Mouse (Mus musculus): Measurements from ENCODE around the gene Brd7.
A peak's percentile ranks its signal among the peaks of the same experiment; 100 is the strongest.

Gene Brd7

DNA sequence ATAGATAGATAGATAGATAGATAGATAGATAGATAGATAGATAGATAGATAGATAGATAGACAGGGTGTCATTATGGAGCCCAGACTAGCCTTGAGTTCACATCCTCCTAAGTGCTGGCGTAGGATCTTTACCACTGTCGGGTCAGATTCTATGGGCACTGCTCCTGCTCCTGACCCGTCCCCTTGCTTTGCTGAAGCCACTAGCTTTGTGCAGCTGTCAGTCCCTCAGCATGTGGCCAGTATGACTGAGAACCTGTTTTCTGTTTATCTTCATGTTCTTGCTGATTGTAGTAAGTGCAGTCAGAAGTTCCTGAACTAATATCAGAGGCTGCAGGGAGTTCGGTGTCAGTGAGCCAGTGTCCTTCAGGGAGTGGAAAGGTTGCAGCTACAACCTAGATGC is 54.3 kb downstream of the Brd7 start:
- DNase-seq, result no peak

DNA sequence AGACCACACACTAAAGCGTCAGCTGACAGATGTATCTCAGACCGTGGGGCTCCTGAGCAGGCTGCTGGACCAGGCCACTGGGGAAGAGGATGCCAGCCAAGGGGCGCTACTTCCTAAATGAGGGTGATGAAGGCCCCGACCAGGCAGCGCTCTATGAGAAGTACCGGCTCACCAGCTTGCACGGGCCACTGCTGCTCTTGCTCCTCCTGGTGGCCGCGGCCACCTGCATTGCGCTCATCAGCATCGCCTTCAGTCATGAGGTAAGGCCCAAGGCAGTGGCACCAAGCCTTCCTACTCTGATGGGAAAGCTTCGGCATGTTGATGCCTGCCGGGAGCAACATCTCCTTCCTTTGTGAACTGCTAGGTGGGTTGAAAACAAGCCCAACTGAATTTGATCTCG is 55.5 kb downstream of the Brd7 start:
- DNase-seq, result no peak

DNA sequence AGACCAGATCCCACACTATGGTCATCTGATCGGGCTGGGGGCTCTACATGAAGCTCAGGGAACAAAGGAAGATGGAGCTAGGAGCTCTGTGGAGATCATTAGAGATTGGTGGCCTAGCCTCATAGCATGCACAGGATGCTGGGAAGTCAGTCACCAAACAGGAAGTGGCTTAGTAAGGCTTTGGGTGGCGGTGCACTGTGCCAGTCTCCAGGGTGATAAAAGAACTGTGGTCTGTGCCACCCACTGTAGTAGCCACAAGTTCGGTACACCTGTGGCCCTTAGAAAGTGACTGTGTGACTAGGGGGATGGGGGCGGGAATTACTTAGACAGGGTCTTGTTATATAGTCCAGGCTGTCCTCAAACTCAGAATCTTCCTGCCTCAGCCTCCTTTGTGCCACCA is 56.2 kb downstream of the Brd7 start:
- no peak for DNase-seq

DNA sequence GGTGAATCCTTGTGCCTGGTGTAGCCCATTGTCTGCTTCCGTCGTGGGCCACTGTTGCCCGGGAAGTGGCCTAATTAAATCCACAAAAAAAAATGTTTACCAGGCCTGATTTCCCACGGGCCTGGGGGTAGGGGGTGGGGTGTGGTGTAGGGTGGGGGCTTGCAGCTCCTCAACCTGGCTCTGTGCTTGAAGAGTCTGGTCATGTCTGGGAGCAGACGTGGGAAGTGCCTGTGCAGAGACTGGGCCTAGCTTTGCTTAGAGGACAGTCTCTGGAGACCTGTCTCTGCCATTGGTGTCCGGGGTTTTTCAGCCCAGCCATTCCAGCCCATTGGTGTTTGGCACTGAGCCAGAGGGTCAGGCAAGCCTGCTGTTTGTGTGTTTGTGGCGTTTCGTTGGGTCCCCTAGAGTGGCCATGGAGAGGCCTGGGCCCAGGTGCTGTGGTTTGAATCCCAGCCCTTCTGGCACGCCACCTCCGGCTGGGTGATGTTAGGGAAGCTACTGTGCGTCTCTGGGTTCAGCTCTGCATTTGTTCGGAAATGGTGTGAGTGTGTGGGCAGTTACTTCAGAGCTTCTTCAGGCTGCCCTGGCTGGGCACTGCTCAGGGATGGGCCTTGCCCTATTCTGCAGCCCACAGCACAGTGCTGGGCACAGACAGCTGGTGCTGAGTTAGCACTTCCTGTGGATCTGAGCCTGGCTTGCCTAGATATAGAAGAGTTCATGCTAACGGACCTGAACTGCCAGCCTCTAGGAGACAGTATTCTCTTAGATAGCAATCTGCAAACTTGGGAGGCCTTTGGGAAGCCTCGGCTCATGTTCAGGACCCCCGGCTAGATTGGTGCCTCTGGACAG is 60.2 kb downstream of the Brd7 start:
- DNase-seq, result peak; percentile 94

DNA sequence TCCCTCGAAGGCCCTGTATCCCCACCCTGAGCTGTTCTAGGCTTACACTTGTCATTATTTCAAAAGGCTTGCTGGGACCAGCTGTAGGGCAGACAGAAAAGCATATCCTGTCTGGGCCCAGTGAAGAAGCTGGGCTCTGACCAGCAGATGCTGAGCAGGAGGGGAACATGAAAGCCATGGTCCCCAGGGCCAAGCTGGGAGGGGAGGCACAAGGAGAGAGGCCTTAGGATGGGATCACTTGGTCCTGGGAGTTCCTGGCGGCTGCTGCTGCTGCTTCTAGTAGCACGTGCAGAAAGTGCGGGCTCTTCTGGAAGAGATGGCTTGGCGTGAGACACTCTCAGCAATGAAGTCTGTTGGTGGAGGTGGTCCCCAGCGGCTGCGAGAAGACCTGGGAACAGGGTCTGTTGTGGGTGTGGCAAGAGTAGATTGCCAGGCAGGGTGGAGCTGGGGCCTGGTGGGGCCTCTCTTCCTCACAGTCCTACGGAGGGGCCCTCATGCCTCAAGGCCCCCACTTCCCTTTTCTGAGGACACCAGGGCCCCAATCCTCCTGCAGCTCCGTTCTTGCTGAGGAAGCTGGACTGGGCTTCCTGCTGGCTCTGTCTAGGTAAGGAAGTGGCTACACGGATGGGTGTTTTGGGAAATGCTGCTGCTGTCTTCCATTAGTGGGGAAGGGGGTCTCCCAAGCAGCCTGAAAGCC is 61.9 kb downstream of the Brd7 start:
- peak; percentile 98 for DNase-seq

DNA sequence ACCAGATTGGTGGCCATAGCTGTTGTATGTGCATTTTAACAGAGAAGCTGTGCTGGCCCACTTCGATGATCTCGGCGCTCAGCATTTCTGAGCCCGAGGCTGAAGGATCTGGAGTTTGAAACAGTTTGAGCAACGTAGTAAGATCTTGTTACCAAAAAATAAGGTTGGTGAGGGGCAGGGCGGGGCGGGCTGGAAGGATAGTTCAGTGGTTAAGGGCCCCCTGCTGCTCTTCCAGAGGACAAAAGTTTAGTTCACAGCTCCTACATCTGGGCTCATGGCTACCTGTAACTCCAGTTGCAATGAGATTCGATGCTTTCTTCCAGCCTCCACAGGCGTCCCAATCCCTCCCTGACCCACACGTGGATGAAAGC is 63.3 kb downstream of the Brd7 start:
- no peak for DNase-seq

DNA sequence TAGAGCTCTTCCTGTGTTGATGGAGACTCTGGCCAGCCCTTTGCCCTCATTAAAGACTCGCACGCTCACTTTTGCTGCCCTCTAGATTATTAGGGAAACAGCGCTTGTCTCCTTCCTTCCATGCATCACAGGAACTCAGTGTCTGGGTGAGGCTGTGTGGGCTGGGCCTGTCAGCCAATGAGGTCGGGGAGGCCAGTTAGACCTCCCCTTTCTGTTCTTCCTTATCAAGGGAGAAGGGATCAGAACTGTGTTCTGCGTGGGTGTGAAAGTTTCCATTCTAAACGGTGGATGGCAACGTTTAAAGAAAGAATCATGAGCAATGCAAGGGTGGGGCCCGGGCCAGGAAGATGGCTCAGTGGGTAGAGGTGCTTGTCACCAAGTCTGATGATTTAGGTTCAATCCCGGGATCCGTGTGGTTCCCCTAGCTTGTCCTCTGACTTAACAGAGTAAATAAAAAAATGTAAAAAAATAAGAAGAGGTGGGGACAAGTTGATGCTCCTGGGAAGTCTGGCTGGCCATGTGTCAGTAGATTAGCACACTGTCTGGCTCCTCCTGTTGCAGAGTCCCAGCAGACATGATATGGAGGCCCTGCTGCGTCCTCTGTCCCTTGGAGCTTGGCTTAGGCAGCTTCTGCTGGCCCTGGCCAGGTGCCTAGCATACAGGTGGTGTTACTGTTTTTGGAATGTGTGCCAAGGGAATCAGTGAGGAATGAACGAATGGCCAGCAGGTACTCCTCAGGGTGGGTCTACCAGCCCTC is 63.8 kb downstream of the Brd7 start:
- DNase-seq, result peak; percentile 98

DNA sequence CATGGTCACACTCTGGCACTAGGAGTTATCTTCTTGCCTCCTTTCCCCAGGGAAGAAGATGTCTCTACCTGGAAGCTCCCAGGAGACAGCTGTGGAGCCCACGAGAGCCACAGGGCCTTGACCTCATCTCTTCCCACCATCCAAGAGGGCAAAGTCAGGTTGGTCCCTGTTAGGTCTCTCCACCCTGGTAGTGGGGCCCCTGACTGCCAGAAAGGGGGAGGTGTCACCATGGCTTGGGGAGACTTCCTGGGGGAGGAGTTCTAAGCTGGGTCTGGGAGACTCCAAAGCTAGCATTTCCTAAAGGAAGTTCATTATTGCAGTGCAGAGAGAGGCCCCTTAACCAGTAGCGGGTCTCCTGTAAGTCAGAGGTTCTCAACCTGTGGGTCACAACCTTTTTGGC is 67.0 kb downstream of the Brd7 start:
- no peak for DNase-seq

DNA sequence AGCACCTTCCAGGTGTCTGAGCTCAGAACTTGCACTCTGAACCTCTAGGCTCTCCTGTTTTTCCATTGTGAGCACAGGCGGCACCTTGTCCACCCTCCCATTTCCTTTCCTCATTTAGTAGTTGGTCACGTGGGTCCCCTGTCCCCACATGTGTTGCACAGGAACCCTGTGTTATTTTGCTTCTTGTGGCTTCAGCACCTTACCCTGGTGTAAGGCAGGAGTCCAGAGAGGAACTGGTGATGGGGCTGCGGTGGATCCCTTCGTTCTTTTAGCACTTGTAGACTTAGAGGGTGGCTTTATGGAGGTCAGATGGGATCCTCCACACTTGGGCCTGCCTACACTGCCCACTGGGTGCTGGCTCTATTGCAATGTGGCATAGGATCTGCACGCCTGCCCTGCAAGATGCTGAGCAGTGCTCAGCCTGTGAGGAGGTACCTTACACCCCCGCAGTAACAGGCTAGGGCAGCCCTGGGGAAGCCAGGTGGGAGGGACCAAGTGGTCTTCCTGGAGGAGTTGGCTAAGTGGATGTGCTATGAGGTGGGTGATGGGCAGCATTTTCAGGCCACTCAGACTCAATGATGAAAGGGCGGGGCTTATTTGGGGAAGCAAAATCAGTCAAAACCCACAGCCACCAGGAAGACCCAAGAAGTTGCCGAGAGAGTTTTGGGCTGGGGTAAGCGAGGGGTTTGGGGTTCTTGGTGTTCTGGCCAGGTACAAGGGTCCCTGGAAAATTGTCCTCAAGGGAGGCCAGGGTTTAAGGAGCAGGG is 68.2 kb downstream of the Brd7 start:
- DNase-seq, result peak; percentile 97

DNA sequence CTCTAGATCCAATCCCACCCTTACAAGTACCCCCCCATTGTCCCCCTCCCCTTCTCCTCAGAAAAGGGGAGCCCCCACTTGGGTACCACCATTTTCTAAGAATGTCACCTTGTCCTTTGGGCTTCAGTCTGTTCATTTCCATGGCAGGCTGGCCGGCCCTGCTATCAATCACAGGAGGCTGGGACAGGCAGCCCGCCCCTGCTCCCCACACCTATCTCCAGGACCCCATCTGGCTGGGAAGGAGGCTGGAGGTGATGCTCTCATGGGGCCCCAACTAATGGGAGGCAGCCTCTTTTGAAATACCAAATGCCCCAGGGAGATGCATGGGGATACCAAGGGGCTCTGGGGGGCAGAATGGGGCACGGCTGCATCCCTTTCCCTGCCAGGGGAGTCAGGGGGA is 69.1 kb downstream of the Brd7 start:
- no peak for DNase-seq

DNA sequence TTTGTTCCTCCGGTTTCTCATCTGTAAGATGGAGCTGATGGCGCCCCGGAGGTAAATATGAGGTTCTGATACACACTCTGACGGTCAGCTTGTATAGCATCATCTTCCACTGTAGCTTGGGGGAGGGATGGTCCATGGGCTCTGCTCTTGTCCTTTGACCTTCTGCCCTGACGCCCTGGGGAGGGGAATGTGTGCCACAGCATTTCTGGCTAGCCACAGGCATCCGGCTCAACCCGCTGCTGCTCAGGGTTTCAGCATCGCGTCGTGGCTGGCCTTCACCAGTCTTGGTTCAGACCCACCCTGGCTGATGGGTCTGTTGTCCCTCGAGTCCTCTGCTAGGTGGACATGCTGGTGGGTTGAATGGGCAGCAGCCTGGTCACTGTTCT is 70.7 kb downstream of the Brd7 start:
- DNase-seq, result peak; percentile 89

DNA sequence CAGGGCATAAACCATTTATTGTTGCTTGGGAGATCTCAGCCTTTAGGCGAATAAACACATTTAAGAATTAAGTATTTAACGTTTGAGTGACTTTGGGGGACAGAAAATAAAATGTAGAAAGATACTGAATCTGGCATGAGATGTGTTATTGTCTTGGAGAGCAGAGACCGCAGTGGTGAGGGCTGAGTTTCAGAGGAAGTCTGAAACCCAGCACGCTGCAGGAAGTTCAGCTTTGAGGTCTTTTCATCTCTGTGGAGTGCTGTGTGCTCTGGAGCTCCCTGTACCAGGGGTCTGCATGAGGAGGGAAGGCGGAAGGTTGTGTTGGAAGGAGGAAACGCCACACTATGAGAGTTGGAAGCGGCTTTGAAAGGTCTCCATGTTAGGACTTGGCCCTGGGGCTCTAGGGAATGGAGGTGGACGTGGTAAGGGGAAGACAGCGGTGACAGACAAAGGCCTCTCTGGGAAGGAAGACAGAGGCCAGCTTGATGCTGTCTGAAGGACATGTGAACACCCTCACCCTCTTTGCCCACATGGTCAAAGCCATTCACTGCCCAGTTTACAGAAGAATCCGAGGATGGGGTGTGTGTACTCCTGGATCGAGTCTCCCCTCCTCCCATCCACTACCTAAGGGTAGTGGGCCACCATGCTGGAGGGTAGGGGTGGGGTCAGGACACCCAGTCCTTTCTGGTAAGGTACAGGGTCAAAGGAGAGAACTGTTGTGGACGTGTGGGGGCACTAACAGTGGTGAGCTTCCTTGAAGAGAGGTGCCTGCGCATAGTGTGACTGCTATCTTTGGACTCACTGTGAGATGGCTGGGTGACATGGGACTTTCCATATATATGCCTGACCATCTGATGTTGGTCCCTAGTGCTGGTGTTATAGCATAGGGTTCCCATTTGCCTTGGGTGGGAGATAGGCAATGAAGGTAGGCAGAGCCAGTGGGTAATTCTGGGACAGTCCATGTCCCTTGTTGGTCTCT is 71.4 kb downstream of the Brd7 start:
- peak; percentile 93 for DNase-seq

DNA sequence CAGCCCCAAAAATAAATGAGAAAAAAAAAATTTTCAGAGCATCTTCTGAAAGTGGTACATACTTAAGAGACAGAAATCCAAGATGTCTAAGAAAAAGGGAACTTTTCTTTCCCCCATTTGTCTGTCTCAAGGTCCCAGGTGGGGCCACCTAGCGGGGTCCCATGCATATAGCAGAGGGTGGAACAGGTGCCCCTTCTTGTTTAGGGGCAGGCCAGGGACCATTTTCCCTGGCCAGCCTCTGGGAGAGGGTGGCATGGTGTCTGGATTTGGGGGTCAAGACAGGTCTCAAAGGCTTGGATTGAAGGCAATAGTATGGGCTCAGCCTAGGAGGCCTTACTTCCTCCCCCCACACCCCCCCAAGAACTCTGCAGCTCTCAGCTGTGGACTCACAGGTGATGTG is 72.1 kb downstream of the Brd7 start:
- peak; percentile 80 for DNase-seq

DNA sequence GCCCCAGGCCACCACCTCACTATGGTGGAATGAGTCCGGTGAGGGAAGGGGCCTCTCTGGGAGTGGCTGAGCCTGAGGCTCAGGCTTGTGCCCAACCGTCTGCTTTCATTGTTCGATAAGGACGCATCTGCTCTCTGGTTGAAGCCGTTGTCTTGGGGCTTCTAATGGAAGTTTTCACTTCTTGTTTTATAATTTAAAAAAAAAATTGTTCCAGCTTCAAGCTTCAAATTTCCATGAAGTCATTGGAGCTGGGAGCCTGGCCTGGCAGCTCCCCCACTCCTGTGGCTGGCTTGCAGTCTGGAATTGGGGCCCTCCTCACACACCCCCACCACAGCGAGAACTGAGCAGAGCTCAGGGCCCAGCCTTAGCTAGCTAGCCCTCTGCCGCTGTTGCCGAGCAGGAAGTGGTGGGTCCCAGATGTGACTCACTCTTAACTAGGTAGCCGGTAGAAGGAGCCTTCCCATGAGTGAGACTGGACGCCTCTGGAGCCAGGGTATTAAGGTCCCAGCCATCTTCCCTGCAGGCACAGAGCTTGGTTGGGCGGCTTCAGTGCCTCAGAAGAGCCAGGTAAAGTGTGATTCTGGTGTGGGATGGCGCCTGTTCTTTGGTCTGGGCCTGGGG is 73.3 kb downstream of the Brd7 start:
- DNase-seq, result peak; percentile 97

DNA sequence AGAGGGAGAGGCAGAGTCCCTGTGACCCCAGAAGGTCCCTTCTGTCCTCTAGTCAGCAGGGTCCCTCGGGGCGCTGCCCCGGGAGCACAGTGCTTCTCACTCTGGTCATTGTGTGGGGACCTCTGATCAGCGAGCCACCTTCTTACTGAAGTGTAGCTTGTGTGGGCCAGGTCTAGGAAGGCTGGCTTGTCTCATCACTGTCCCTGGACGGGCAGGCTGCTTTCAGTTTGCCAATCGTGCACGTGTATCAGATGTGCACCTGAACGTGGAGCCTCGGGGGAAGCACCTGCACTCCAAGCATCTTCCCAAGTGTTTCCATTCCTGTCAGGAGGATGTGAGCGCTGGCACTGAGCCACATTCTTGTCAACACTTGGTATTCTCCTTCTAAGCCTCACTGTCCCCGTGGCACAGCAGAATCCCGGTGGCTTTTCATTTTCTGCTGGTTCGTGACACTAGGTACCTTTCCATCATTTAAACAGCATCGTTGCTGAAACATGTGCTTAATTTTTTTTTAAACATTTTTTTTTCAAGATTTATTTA is 75.5 kb downstream of the Brd7 start:
- peak; percentile 92 for DNase-seq

DNA sequence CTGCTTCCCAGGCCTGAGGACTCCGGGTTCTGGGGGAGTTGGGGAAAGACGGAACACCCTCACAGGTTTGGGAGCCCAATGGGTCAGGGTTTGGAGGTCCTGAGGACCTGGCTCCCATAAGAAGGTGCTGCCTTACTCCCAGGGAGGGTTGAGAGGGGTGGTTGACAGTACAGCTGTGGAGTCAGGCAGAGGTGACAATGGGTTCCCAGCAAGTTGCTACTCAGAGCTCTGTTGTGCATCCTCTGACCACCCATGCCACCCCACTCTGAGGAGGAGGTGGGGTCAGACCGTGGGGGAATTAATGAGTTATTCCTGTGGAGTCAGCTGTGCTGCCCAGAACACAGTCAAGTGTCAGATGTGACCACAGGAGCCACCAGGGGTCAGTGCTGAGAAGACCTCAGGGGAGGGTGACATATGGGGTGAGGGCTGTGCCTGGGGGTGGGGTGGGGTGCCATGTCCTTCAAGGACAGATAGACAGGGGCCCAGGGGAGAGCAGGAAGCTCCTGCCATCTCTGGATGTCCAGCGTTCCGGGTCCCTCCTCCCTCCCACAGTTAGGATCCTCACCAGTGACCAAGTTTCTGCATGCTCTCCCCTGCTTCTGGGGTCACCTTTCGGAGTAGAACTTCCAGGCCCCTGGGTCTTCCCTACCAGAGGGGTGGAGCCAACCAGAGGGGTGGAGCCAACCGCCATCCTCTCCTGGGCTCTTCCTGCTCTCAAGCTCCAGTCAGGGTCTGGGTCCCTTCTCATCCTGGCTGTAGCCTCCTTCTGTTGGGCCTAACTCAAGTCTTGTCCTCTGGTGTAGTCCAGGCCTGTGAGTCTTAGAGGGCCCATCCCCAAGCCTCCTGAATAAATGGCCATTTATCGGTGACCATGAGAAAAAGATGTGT is 76.3 kb downstream of the Brd7 start:
- peak; percentile 93 for DNase-seq

DNA sequence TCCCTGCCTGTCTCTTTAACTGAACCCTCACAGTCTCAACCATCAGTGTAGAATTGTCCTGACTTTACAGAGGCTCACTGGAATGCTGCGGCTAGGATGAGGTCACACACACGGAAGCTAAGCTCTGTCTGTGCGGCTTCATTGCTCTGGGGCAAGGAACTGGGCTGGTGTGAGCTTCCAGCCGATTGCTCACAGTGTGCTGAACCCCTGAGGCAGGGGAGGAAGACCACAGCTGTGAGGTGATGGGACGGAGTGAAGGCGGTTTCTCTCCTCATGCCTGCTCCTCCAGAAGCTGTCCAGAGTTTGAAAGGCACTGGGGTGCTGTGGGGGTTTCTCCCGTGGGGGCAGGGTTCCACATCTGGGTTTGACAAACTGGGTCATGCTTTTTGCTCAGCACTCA is 77.3 kb downstream of the Brd7 start:
- DNase-seq, result peak; percentile 96

DNA sequence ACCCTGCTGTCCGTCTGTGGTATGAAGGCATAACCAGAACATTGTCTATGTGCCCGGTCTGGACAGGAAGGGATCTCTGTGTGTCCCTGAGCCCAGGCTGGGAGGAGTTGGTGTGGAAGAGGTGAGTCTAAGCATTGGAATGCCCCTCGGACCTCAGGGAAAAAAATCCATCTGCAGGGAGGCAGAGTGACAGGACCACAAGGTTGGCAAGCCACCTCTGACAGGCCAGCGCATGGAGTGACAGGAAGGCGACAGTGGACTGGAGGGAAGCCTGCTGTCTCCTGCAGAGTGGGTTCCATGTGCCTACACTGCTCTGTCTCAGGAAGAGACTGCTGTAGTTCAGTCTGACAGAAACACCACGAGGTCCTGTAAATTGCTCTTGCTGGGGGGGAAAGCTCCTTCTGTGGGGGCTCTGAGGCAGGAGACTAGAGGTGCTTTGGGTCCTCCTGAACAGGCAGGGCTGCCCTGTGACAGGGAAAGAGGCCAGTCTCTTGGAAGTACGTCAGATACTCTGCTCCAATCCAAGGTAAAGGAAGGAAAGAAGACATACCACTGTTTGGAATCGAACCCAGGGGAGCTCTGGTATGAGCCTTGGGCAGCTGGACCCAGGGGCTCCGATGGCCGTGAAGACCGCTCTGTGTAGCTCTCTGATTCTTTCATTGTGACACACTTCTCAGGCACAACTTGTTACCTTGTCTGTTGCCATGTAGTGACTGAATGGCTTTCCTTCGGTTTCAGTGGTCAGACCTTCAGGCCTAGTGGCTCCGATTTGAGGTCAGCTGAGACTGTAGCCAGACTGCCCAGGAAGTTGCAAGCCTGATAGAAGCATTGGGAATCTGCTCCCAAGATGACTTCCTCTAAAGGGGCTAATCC is 78.5 kb downstream of the Brd7 start:
- peak; percentile 90 for DNase-seq

DNA sequence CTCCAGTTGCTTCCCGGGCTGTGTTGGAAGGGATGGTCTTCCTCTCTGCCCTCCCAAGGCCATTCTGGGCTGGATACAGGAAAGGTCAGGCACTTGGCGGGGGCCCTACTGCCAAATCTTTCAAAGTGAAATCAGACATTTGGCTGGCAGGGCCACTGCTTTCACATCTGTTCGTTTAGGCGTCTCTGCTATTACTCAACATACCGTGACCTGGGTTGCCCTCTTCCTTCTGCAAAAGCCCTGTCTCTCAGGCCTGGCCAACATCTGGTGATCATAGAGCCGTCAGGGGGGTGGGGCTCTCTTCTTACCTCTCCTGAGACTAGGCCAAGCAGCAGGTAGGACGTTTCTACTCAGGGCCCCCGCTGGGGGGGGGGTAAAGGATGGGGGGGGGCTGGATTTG is 79.3 kb downstream of the Brd7 start:
- peak; percentile 99 for DNase-seq
